Mouse (Mus musculus) brain, embryonic 14.5 days (tissue): ENCODE measurements around the gene Ptch1.

Experiments used
- CTCF ChIP-seq: fragments of 200-500 bp; IDR thresholded peaks from 2 replicates; pipeline ENCODE4 v1.5.1; 2012; ENCODE audit warnings: inconsistent platforms, mild to moderate bottlenecking, moderate library complexity, borderline replicate concordance; ENCODE audit not compliant: insufficient read depth, insufficient read length; ENCODE audit errors: extremely low read depth
- POLR2A ChIP-seq: fragments of 200-500 bp; IDR thresholded peaks from 2 replicates; pipeline ENCODE4 v1.6.1; 2012; ENCODE audit warnings: mild to moderate bottlenecking, inconsistent platforms, borderline replicate concordance; ENCODE audit not compliant: poor library complexity, insufficient read depth, insufficient read length, severe bottlenecking; ENCODE audit errors: extremely low read depth

GRCm38 (mm10) chr13:63595869-63596268, 22.5 kb upstream of the Ptch1 start:
- TF ChIP-seq POLR2A (no peak), CTCF (no peak)
